Mouse (Mus musculus): ENCODE measurements at regions not wholly inside any gene's neighbourhood (a gene's known extent, or its start where the extent isn't known, plus 50 kb on each side); places are given as distances from the start of the nearest gene placed in this dataset.
A peak's percentile ranks its signal among the peaks of the same experiment; 100 is the strongest.
"Not testable (repeated sequence)": the region's sequence is repeated elsewhere in the genome, so short reads cannot be mapped to it uniquely, and the experiment has no call there.

DNA sequence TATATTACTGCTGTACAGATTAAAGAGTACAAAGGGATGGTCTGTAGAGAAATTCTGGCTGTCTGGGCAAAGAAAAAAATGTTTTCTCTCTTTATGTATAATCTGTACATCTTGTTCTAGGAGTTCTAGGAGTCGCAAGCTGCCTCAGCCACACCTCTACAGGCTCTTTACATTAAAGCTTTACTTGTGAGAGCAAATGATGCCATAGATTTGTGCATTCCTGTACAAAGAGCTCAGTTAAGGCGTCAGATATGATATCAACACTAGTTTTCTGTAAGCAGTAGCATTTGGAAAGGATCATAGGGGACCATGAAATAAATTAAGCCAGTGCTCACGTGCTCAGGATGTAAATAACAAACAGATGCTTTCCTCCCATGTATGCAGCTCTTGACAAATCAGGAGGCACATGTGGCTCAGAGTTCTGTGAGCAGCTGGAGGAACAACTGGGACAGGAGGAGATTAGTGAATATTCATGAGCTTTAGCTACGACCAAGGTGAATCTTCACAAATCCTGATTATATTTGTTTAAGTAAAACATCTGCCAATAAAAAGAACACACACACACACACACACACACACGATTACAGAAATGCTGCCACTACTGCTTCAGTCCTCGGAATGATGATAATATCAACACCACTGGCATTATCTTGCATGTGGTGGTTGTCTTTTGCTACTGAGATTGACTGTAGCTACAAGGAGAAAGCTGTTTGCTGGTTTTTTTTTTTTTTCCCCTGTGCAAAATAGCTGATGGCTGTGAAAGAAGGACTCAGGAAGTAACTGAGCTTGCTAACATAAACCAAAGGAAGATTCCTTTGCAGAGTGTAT, 104.6 kb upstream of the Gucy1a1 start:
- no peaks in the 10 kb centered on the region; the same call in 1 of the 2 replicates for H3K4me1 ChIP-seq
- no peaks in the 10 kb centered on the region for H3K36me3 ChIP-seq (replicated peaks)
- no peak overlapping the region for H3K9ac ChIP-seq
- WGBS, result 43% methylated on average over 6 of the region's 6 CpGs
- H3K27ac ChIP-seq, result no peak overlapping the region
- no peak overlapping the region for H3K4me2 ChIP-seq
- H3K27me3 ChIP-seq, result no peaks in the 10 kb centered on the region
- no peaks in the 10 kb centered on the region for H3K9me3 ChIP-seq
- peak; percentile 41; the same call in 1 of the 2 replicates for ATAC-seq (ENCODE audit: low FRiP score)
- H3K4me3 ChIP-seq (replicated peaks), result no peak overlapping the region

DNA sequence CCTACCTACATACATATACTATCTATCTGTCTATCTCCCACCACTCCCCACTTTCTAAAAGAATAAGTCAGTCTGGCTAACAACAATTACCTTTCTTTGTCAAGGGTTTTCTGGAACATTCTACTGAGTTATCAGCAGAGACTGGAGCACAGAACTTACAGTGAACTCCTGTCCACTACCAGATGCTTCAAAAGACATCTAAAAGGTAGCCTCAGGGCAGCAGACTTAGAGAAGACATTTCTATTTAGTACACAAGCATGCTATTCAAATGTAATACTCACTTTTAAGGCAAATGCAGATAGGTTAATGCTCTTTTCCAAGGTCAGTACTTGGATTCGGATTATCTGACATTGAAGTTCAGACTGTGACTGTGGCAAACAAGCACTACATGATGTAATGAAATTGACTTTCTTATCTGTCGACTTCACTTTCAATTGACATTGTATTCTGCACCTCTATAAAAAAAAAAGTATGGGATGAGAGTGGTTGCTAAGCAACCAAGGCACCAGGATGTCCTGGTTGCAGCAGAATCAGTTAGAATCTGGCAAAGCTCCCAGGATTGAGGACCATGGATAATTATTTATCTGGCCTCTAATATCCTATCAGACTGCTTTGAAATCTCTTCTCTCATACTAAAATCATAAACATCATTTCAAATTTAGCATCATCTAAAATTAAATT, 90.9 kb upstream of the Gucy1a1 start:
- Histone ChIP-seq H3K4me2 (no peak overlapping the region), H3K9me3 (no peaks in the 10 kb centered on the region), H3K4me3 (replicated peaks) (no peak overlapping the region), H3K36me3 (replicated peaks) (no peaks in the 10 kb centered on the region), H3K27me3 (no peaks in the 10 kb centered on the region), H3K4me1 (no peaks in the 10 kb centered on the region), H3K9ac (no peak overlapping the region), H3K27ac (no peak overlapping the region)
- no peak for ATAC-seq (ENCODE audit: low FRiP score)
- 81% methylated on average over 2 of the region's 2 CpGs for WGBS

DNA sequence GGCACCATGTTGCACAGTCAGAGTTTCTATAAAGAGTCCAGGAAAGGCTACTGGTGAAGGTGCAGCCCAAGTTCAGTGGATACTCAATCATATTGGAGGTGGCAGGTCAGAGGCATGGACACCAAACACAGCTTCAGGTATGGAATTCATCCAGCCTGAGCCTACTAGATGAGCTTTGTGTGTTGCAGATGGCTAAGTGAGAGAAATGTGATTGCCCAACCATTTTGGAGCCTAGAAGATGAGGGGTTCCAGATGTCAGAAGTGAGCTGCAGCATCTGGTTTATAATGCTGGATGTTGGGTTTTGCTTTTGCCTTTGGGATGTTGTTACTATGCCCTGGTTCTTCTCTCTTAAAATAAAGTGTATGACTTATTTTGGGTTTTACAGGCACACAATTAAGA, 88.7 kb upstream of the Gucy1a1 start:
- Histone ChIP-seq H3K4me3 (replicated peaks) (no peak overlapping the region), H3K4me1 (no peaks in the 10 kb centered on the region), H3K4me2 (no peak overlapping the region), H3K27me3 (no peaks in the 10 kb centered on the region), H3K9me3 (no peaks in the 10 kb centered on the region), H3K9ac (no peak overlapping the region), H3K36me3 (replicated peaks) (no peaks in the 10 kb centered on the region), H3K27ac (no peak overlapping the region)
- no peak for ATAC-seq (ENCODE audit: low FRiP score)

DNA sequence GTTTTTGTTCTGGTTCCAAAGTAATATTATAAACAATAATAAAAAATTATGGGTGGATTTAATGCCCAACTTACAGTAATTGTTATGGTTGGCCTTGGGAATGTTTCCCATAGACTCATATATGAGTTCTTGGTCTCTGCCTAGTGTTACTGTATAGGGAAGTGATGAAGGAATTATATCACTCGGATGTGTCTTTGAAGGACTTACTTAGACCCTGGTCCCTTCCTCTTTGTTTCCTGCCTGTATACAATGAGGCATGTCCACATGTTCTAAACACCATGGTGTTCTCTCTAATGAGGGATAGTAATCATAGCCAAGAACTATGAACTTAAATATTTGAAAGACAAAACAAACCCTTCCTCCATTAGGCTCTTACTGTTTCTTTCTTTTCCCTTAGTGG, 77.8 kb upstream of the Gucy1a1 start:
- 93% methylated on average over 1 of the region's 1 CpGs for WGBS
- ATAC-seq (ENCODE audit: low FRiP score), result no peak

DNA sequence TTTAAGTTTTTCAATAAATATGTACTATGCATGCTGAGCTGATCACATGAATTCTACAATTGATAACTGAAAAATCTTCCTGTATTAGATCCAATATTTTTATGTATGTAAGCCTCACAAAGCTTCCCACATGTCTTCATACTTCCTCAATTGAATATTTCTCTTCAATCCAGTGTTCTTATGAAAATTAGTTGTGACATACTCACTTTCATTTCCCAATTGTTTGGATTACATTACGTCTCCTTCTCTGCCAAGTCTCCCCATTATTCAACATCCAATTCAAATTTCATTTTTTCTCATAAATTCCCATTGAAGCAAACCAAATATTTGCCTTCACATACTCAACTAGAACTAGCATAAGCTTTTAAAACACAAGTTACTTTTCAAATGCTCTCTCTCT, 76.3 kb upstream of the Gucy1a1 start:
- Histone ChIP-seq H3K4me1 (no peaks in the 10 kb centered on the region), H3K4me3 (replicated peaks) (no peak overlapping the region), H3K36me3 (replicated peaks) (no peaks in the 10 kb centered on the region), H3K4me2 (no peak overlapping the region), H3K9me3 (no peaks in the 10 kb centered on the region), H3K9ac (no peak overlapping the region), H3K27me3 (no peaks in the 10 kb centered on the region), H3K27ac (no peak overlapping the region)
- WGBS, result 85% methylated on average over 1 of the region's 1 CpGs
- ATAC-seq (ENCODE audit: low FRiP score), result no peak

More for the DNA sequence above, 77.8 kb upstream of the Gucy1a1 start:
- no peaks in the 10 kb centered on the region for H3K27me3 ChIP-seq
- H3K4me1 ChIP-seq, result no peaks in the 10 kb centered on the region
- no peaks in the 10 kb centered on the region for H3K36me3 ChIP-seq (replicated peaks)
- no peak overlapping the region for H3K4me2 ChIP-seq
- no peak overlapping the region for H3K9ac ChIP-seq
- H3K27ac ChIP-seq, result no peak overlapping the region
- no peak overlapping the region for H3K4me3 ChIP-seq (replicated peaks)
- no peaks in the 10 kb centered on the region for H3K9me3 ChIP-seq

DNA sequence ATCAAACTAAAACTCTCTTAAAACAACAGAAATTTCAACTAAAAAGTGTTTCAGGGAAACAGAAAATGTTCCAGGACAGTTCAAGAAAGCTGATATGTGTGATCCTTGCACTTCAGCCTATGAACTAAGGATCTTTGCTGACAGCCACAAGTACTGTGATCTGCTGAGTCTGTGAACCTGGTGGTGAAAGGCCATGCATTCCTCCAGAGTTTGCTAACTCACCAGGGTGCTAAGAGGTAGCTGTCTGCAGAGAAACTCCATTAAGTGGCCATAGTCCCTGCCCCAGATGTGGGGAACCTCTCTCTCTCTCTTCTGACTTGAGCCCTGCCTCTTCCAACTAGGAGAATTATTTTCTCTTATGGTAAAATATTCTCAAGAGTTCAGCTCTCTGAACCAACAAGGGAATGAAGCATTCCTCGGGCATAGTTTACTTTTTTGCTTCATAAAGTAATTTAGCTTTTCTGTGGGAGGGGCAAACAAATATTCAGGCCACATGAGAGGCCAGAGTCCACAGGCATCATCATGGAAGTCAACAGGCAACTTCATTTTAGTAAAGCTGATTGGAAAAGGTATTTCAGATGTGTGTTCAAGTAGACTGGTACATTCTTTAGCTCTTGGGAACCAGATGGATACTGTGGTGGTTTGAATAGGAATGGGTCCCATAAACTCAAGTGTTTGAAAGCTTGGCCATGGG, 73.8 kb upstream of the Gucy1a1 start:
- H3K9me3 ChIP-seq; H3K4me2 ChIP-seq; H3K9ac ChIP-seq; ATAC-seq (ENCODE audit: low FRiP score); H3K27ac ChIP-seq; H3K27me3 ChIP-seq; H3K4me1 ChIP-seq; H3K36me3 ChIP-seq (replicated peaks); H3K4me3 ChIP-seq (replicated peaks): not testable (repeated sequence)
- 88% methylated on average over 1 of the region's 1 CpGs for WGBS

DNA sequence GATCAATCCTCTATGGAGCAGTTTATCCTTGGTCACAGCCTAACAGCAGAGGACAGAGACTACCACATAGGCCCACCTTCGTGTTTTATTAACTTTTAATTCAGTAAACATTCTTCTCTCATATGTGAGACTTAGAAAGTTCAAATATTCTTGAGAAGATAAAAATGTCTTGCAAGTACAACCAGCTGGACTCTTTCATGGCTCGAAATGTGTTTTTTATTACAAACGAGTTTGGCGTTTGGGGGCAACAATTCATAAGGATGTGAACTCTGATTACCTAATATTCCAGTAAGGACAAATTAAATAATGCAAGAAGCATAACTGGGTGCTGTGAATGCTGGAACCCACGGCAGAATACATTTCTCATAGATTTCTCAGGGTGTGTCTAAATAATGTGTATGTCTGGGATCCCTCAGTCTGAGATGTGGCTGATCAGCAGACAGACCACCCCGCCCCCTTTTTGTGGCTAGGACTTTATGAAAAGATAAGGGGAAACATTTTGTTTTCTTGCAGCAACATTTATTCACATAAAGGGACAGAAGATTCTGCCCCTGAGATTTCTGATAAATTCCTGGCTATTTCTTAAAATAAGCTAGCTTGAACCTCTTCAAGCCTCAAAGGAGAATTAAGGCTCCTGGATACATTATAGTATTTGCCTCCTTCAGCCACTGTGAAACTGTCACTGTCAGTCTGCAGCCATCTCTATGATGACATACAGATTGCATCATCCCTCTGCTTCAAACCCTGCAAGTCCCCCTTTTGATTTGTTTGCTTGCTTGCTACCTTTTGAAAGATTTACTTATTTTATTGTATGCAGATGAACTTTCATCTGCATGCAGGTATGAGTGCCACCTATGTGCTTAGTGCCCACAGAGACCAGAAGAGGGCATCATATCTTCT, 69.2 kb upstream of the Gucy1a1 start:
- Histone ChIP-seq H3K9me3 (no peaks in the 10 kb centered on the region), H3K4me1 (no peaks in the 10 kb centered on the region), H3K4me2 (no peak overlapping the region), H3K9ac (no peak overlapping the region), H3K27ac (no peak overlapping the region), H3K27me3 (no peaks in the 10 kb centered on the region), H3K36me3 (replicated peaks) (no peaks in the 10 kb centered on the region), H3K4me3 (replicated peaks) (no peak overlapping the region)
- WGBS, result 88% methylated on average over 6 of the region's 6 CpGs
- no peak for ATAC-seq (ENCODE audit: low FRiP score)

DNA sequence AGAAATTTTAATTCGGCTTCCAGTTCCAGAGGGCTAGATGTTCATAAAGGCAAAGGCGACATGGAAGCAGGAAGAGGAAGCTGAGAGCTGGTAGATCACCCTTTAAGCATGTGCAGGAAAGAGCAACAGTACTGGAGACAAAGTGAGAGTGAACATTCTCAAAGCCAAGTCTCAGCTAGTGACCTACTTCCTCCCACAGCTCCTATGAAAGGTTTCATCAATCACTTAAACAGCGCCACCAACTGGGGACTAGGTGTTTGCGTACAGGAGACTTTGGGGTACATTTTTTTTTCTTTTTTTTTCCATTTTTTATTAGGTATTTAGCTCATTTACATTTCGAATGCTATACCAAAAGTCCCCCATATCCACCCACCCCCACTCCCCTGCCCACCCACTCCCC, 61.7 kb upstream of the Gucy1a1 start:
- WGBS, result 86% methylated on average over 5 of the region's 5 CpGs
- Histone ChIP-seq H3K4me2 (no peak overlapping the region), H3K9ac (no peak overlapping the region)

More for the DNA sequence above, 61.7 kb upstream of the Gucy1a1 start:
- Histone ChIP-seq H3K4me3 (replicated peaks) (no peak overlapping the region), H3K9me3 (no peaks in the 10 kb centered on the region), H3K36me3 (replicated peaks) (no peaks in the 10 kb centered on the region), H3K27me3 (no peaks in the 10 kb centered on the region), H3K4me1 (no peaks in the 10 kb centered on the region), H3K27ac (no peak overlapping the region)
- no peak for ATAC-seq (ENCODE audit: low FRiP score)

Measured in forebrain, embryonic 12.5 days (tissue).